Mouse (Mus musculus): ENCODE data around the gene Gm5072. TPM values are rescaled to one million over a fixed set of nuclear protein-coding genes. Genes with fewer than 3 reads are reported as not detected.
"Not testable (repeated sequence)": the region's sequence is repeated elsewhere in the genome, so short reads cannot be mapped to it uniquely, and the experiment has no call there.

The Gm5072 gene
- polyA plus RNA-seq (2015; fragmentation: Nextera tagmentation; extraction: Ambion mirVana), result not detected in 2 replicates

GRCm38 (mm10) chrX:91392200-91392599, at the start of gene Gm5072:
Gene Gm5072 (plus strand): TSS chrX:91392500.
- H3K4me1 ChIP-seq; H3K4me2 ChIP-seq; H3K27me3 ChIP-seq; H3K27ac ChIP-seq; H3K4me3 ChIP-seq; ATAC-seq (ENCODE audit: insufficient number of reproducible peaks, low FRiP score, low TSS enrichment, low read depth); H3K9ac ChIP-seq; H3K36me3 ChIP-seq; H3K9me3 ChIP-seq: not testable (repeated sequence)
- WGBS, result no CpG with 5 or more reads among the region's 5 CpGs

Other genes starting within 250 kb of the Gm5072 start
- not detected in 2 replicates for gene Mageb2, start 60.8 kb upstream of the Gm5072 start, polyA plus RNA-seq (2015; fragmentation: Nextera tagmentation; extraction: Ambion mirVana)
- gene Gm8914, start 87.6 kb downstream of the Gm5072 start, polyA plus RNA-seq (2015; fragmentation: Nextera tagmentation; extraction: Ambion mirVana), result not detected in 2 replicates
- gene 1700084M14Rik, start 183.4 kb downstream of the Gm5072 start, polyA plus RNA-seq (2015; fragmentation: Nextera tagmentation; extraction: Ambion mirVana), result not detected in 2 replicates
- gene Gm14781, start 239.7 kb downstream of the Gm5072 start, polyA plus RNA-seq (2015; fragmentation: Nextera tagmentation; extraction: Ambion mirVana), result not detected in 2 replicates